Mouse (Mus musculus) myocyte (in vitro differentiated cells): ENCODE data around the gene Drap1.

Experiments used
- E2F4 ChIP-seq: IDR thresholded peaks from one replicate; pipeline ENCODE4 v1.6.1; 2011; ENCODE audit warnings: mild to moderate bottlenecking, control low read depth, moderate library complexity; ENCODE audit not compliant: insufficient read depth
- MAX ChIP-seq: IDR thresholded peaks from one replicate; pipeline ENCODE4 v1.6.1; 2011; ENCODE audit warnings: low read depth, mild to moderate bottlenecking, control low read depth
- MYOG ChIP-seq, 3 experiments: IDR thresholded peaks; one replicate each; pipeline ENCODE4 v1.6.1; 2011; ENCODE audit warnings: control low read depth in 2 of 3, low read depth in 2 of 3, mild to moderate bottlenecking in 2 of 3; ENCODE audit not compliant: insufficient read length in 2 of 3, control insufficient read depth in 1 of 3, insufficient read depth in 1 of 3
- POLR2A ChIP-seq: IDR thresholded peaks from one replicate; pipeline ENCODE4 v1.6.1; 2011; ENCODE audit warnings: low read depth, mild to moderate bottlenecking, control low read depth, moderate library complexity; ENCODE audit not compliant: insufficient read length
- USF1 ChIP-seq: IDR thresholded peaks from one replicate; pipeline ENCODE4 v1.6.1; 2011; ENCODE audit warnings: low read depth, mild to moderate bottlenecking, control low read depth, moderate library complexity

DNA sequence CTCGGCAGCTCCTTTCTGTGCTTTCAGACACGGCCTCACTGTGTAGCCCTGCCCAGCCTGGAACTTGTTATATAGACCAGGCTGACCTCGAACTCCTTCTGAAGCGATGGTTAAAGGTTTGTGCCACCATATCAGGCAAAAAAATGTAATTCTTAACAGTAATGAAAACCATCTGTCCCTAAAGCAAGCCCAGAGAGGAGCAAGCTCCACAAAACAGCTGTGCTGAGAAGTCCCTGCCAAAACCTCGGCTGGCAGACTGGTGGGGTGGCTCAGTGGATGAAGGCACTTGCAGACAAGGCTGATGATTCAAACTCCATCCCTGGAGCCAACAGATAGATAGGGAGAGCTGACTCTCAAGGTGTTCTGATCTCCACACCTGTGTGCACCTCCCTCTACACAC is 15.7 kb downstream of the Drap1 start:
- TF ChIP-seq POLR2A, result no peak
- TF ChIP-seq USF1, result no peak
- TF ChIP-seq MYOG (IDR thresholded peaks at IDR 0.05; ENCODE audit: control insufficient read depth in 1 of 3, insufficient read depth in 1 of 3, insufficient read length in 2 of 3, low read depth in 2 of 3), result no peak
- no peak for TF ChIP-seq MAX
- no peak for TF ChIP-seq E2F4
